Mouse (Mus musculus) layer of hippocampus, postnatal 25 days (tissue): Measurements from ENCODE around the gene Mrpl24. TPM values are rescaled to one million over a fixed set of nuclear protein-coding genes. Genes with fewer than 3 reads are reported as not detected.

Experiments
- DNase-seq, 2 experiments: peaks; one replicate each; pipeline ENCODE4 v3.0.0; 2022; ENCODE audit warnings: mixed read lengths in 2 of 2, low spot score in 1 of 2; ENCODE audit errors: extremely low spot score in 1 of 2
- total RNA-seq, 2 experiments: library from RNA; stranded (reverse); gene quantifications; 2 replicates each; pipeline ENCODE4 v1.2.3; 2021

Mrpl24 gene
- total RNA-seq, 2 experiments from 2014 or later: 52.8 to 54.1 TPM

GRCm38 (mm10) chr3:87972203-87972664 is 52.9 kb downstream of the Mrpl24 start:
- no peak for DNase-seq

DNA sequence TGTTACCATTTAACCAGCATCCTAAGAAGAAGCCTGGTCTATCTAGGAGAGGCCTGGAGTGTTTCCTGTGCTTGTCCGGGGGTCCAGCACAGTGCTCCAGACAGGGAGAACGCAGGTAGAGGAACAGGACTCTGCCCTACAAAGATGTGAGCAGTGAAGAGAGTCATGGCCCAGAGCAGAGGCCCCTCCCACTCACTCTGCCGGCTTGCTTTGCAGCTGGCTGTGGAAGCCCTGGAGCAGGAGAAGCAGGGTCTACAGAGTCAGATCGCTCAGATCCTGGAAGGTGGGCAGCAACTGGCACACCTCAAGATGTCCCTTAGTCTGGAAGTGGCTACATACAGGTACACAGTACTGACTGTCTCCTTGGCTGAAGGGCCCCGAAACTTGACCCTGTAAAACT is 53.5 kb downstream of the Mrpl24 start:
- DNase-seq: no peak

Other genes with a start within 250 kb of the Mrpl24 start
- 1 to 10 TPM in 1 of 2 experiments, under 1 TPM in 1; 0.44 to 1.2 TPM for gene Lrrc71, start 170.9 kb upstream of the Mrpl24 start, total RNA-seq
- under 1 TPM in 1 of 2 experiments, not detected in 1; 0.39 TPM for gene Ntrk1, start 124.3 kb upstream of the Mrpl24 start, total RNA-seq
- gene Insrr, start 122.6 kb upstream of the Mrpl24 start, total RNA-seq: under 1 TPM; 0.09 to 0.10 TPM
- 10 to 100 TPM; 11.1 TPM for gene Pear1, start 95.2 kb upstream of the Mrpl24 start, total RNA-seq
- not detected for gene Sh2d2a, start 72.8 kb upstream of the Mrpl24 start, total RNA-seq
- 10 to 100 TPM; 60.5 to 63.5 TPM for gene Prcc, start 33.9 kb upstream of the Mrpl24 start, total RNA-seq
- 100 to 1,000 TPM; 134 to 145 TPM for gene Hdgf, start 13.2 kb upstream of the Mrpl24 start, total RNA-seq
- 10 to 100 TPM; 14.7 to 17.1 TPM for gene Isg20l2, start 10.8 kb downstream of the Mrpl24 start, total RNA-seq
- gene Rrnad1, start 11.2 kb downstream of the Mrpl24 start, total RNA-seq: 10 to 100 TPM; 17.9 to 22.5 TPM
- 1 to 10 TPM; 2.2 to 2.3 TPM for gene Crabp2, start 29.2 kb downstream of the Mrpl24 start, total RNA-seq
- 1 to 10 TPM; 4.6 to 5.5 TPM for gene Nes, start 51.6 kb downstream of the Mrpl24 start, total RNA-seq
- gene Bcan, start 80.7 kb downstream of the Mrpl24 start, total RNA-seq: 100 to 1,000 TPM; 329 to 388 TPM
- gene Hapln2, start 108.1 kb downstream of the Mrpl24 start, total RNA-seq: 10 to 100 TPM in 1 of 2 experiments, 1 to 10 TPM in 1; 7.3 to 12.0 TPM
- 10 to 100 TPM; 14.9 to 15.7 TPM for gene Gpatch4, start 123.6 kb downstream of the Mrpl24 start, total RNA-seq
- gene Naxe, start 139.0 kb downstream of the Mrpl24 start, total RNA-seq: 10 to 100 TPM; 80.8 to 84.2 TPM
- not detected for gene Ttc24, start 158.8 kb downstream of the Mrpl24 start, total RNA-seq
- gene Iqgap3, start 162.5 kb downstream of the Mrpl24 start, total RNA-seq: under 1 TPM; 0.42 to 0.52 TPM
- gene Mef2d, start 222.9 kb downstream of the Mrpl24 start, total RNA-seq: 100 to 1,000 TPM; 179 to 212 TPM